Mouse (Mus musculus) G1E (cell line): Measurements from ENCODE around the gene Nebl. TPM values are rescaled to one million over a fixed set of nuclear protein-coding genes. Genes with fewer than 3 reads are reported as not detected.

ENCODE experiments used
- ATAC-seq: 2 replicates; pipeline ENCODE4 v1.8.0; 2016; ENCODE audit warnings: mild to moderate bottlenecking; ENCODE audit not compliant: insufficient number of reproducible peaks, poor library complexity, low FRiP score, severe bottlenecking; ENCODE audit errors: extremely low read depth
- DNase-seq: peaks from one replicate; pipeline ENCODE4 v3.0.0; 2012; ENCODE audit warnings: low spot score
- H3K27me3 ChIP-seq: 2 replicates; pipeline ENCODE4 v1.6.1; 2012; ENCODE audit warnings: mild to moderate bottlenecking, low read length, inconsistent platforms; ENCODE audit not compliant: insufficient read depth
- H3K36me3 ChIP-seq: replicated peaks from 2 replicates; pipeline ENCODE3; 2012; ENCODE audit warnings: mild to moderate bottlenecking, inconsistent platforms
- H3K4me1 ChIP-seq: 2 replicates; pipeline ENCODE4 v1.6.1; 2012; ENCODE audit warnings: low read depth, low read length, inconsistent platforms, mixed read lengths; ENCODE audit not compliant: insufficient read depth
- H3K4me3 ChIP-seq: 2 replicates; pipeline ENCODE4 v1.5.1; 2012; ENCODE audit warnings: low read depth, mild to moderate bottlenecking, inconsistent platforms, low read length, moderate library complexity, mixed read lengths
- H3K9me3 ChIP-seq: replicated peaks from 2 replicates; pipeline ENCODE4 v1.6.1; 2012; ENCODE audit warnings: inconsistent platforms
- CTCF ChIP-seq: IDR thresholded peaks from 2 replicates; pipeline ENCODE4 v1.5.1; 2012; ENCODE audit warnings: low read depth, low read length, inconsistent platforms, mixed read lengths
- GATA1 ChIP-seq: IDR thresholded peaks from 2 replicates; pipeline ENCODE4 v1.6.1; 2012; ENCODE audit warnings: borderline replicate concordance, low read length, inconsistent platforms, mixed read lengths
- GATA2 ChIP-seq: IDR thresholded peaks from 2 replicates; pipeline ENCODE4 v1.6.1; 2012; ENCODE audit warnings: low read depth, low read length, inconsistent platforms, borderline replicate concordance
- POLR2AphosphoS5 ChIP-seq: IDR thresholded peaks from 2 replicates; pipeline ENCODE4 v1.6.1; 2012; ENCODE audit warnings: low read depth, low read length, inconsistent platforms; ENCODE audit not compliant: insufficient replicate concordance
- TAL1 ChIP-seq: conservative IDR thresholded peaks from 2 replicates; pipeline ENCODE4 v1.6.1; 2012; ENCODE audit warnings: low read depth, low read length, inconsistent platforms, mixed read lengths
- polyA plus RNA-seq: library from polyadenylated mRNA; stranded (reverse); fragments of >175 nt; gene quantifications from 2 replicates; pipeline ENCODE4 v1.2.3, GENCODE M21; 2012
- total RNA-seq, 2 experiments: library from RNA; stranded (forward) in 1 of 2; stranded (reverse) in 1 of 2; fragments of 200-1000 nt in 1 of 2; fragments of >200 nt in 1 of 2; fragmentation: Nextera tagmentation in 1 of 2; gene quantifications; 2 replicates each; pipeline ENCODE4 v1.2.3; 2014 to 2017

The Nebl gene
- total and polyA plus RNA-seq, 3 experiments, result 0.79 to 21.8 (median 6.8) TPM

DNA sequence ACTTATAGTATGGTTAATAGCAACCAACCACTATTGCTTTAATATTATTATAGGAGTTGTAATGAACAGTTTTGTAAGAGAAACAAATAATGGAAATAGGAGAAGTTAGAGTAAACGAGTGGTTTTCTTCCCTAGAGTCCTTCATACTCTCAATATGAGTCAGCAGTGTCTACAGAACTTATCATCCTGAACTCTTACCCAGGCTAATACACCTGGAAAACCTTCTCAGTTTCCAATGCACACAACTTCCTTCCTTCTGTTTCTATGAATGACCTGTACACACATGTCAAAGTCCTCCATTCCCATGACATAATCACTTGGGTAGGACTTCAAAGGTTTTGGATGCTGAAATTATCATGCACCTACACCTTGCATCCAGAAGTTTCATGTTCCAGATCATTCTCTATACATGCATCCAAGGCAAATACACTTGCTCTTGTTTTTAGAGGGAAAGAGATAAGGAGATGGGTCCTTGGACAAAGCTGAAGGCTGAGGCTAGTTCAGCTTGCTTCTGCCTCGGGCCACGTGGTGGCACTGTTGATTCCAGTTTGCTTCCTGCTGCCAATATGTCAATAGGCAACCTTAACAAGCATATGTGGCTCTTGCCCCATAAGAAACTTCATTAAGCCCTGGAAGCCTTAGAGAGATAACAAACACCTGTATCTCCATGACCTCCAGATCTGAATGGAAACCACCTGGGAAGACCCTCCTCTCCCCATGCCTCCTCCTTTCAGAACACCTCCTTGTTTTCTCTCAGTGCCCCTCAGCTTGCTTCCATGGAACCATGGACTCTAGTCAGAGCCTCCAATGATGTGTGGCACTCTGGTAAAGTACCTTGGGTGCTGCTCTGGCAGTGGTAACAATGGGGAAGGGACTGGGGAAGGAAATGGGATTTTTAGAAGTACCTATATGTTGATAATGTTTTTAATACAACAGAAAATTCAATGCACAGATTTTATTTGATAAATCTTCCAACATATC lies 86.7 kb downstream of the Nebl start:
- Histone ChIP-seq H3K36me3 (no peaks in the 10 kb centered on the region), H3K4me1 (no peaks in the 10 kb centered on the region), H3K27me3 (no peaks in the 10 kb centered on the region), H3K4me3 (no peak overlapping the region), H3K9me3 (no peaks in the 10 kb centered on the region)
- no peak for DNase-seq
- ATAC-seq, result no peak
- TF ChIP-seq POLR2AphosphoS5 (no peak), TAL1 (no peak), GATA2 (no peak), GATA1 (no peak), CTCF (no peak)

DNA sequence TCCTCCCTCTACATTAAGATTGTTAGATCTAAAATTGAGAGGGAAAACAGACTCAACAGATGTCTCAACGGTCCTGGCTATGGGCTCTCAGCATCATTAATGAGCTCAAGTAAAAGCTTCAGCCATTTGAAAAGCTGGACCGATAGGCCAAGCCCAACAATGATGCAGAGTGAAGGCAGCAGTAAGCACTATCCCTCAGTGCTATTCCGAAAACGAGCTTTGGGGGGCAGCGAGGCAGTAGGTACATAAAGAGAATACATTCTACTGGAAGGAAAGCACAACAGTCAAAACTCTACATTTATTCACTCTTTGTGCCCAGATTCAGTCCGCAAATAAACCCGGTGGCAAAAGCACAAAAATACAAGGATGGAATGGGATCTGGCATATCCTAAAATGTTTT lies 87.4 kb downstream of the Nebl start:
- no peak for DNase-seq

GRCm38 (mm10) chr2:17642770-17643169 lies 88.5 kb downstream of the Nebl start:
- TF ChIP-seq GATA1, result no peak
- no peak for TF ChIP-seq GATA2
- TF ChIP-seq CTCF, result no peak
- no peak for TF ChIP-seq TAL1
- Histone ChIP-seq H3K36me3 (no peaks in the 10 kb centered on the region), H3K27me3 (no peaks in the 10 kb centered on the region), H3K9me3 (no peaks in the 10 kb centered on the region), H3K4me3 (no peak overlapping the region), H3K4me1 (no peaks in the 10 kb centered on the region)
- ATAC-seq (no peak), DNase-seq (no peak)

More for the DNA sequence above, 87.4 kb downstream of the Nebl start:
- no peak for ATAC-seq
- Histone ChIP-seq H3K27me3 (no peaks in the 10 kb centered on the region), H3K9me3 (no peaks in the 10 kb centered on the region), H3K36me3 (no peaks in the 10 kb centered on the region), H3K4me3 (no peak overlapping the region), H3K4me1 (no peaks in the 10 kb centered on the region)
- TF ChIP-seq GATA1, result no peak

DNA sequence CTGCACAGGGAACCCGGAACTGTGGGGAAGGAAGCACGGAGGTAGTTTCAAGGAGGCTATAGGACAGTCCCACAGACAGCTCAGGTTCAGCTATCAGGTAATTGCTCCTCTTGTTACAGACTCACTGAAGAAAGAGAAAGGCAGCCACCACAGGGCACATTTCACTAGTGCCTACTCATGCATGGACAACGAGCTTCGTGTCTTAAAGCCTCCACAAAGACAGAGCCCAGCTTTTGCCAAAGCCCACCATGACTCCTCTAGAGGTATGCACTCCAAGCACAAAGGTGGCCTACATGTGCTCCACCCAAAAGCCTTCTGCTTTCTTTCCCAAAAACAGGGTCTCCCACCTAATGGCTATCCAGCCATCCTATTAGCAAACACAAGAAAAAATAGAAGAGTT lies 90.4 kb downstream of the Nebl start:
- DNase-seq, result no peak
- no peaks in the 10 kb centered on the region for H3K4me1 ChIP-seq

GRCm38 (mm10) chr2:17638631-17639030 lies 92.6 kb downstream of the Nebl start:
- Histone ChIP-seq H3K27me3 (no peaks in the 10 kb centered on the region), H3K4me3 (no peak overlapping the region), H3K36me3 (no peaks in the 10 kb centered on the region), H3K4me1 (no peaks in the 10 kb centered on the region), H3K9me3 (no peaks in the 10 kb centered on the region)
- DNase-seq, result no peak
- TF ChIP-seq GATA1 (no peak), POLR2AphosphoS5 (no peak), TAL1 (no peak), CTCF (no peak), GATA2 (no peak)
- no peak for ATAC-seq

More for the DNA sequence above, 90.4 kb downstream of the Nebl start:
- Histone ChIP-seq H3K9me3 (no peaks in the 10 kb centered on the region), H3K36me3 (no peaks in the 10 kb centered on the region), H3K27me3 (no peaks in the 10 kb centered on the region), H3K4me3 (no peak overlapping the region)
- ATAC-seq, result no peak
- no peak for TF ChIP-seq TAL1
- TF ChIP-seq GATA1, result no peak
- no peak for TF ChIP-seq GATA2

GRCm38 (mm10) chr2:17623931-17624330 lies 107.3 kb downstream of the Nebl start:
- DNase-seq (no peak), ATAC-seq (no peak)
- H3K27me3 ChIP-seq, result no peaks in the 10 kb centered on the region
- H3K36me3 ChIP-seq, result no peaks in the 10 kb centered on the region
- H3K4me3 ChIP-seq, result no peak overlapping the region
- no peaks in the 10 kb centered on the region for H3K4me1 ChIP-seq
- TF ChIP-seq CTCF (no peak), GATA1 (no peak), POLR2AphosphoS5 (no peak), TAL1 (no peak), GATA2 (no peak)
- no peaks in the 10 kb centered on the region for H3K9me3 ChIP-seq

DNA sequence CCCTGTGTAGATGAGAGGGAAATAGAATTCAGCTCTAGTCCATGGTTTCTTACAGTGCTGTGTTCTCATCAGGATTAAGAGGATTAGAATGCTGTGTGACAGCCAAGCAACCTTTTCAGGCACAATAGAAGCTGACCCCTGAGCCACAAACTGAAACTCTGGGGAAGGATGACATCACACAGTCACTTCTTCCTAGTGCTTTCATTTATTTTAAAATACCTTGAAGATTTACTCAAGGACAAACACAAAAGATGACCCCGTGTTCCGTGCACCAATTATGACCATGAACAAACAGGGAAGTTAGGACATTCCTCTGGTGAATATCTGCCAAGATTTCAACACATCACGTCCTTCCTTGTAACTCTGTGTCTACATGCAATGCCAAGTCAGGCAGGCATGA lies 121.0 kb downstream of the Nebl start:
- H3K9me3 ChIP-seq, result no peaks in the 10 kb centered on the region
- H3K27me3 ChIP-seq, result no peaks in the 10 kb centered on the region
- ATAC-seq, result no peak
- no peaks in the 10 kb centered on the region for H3K4me1 ChIP-seq
- no peak for DNase-seq
- no peak for TF ChIP-seq GATA1
- no peak for TF ChIP-seq GATA2
- no peak for TF ChIP-seq POLR2AphosphoS5
- TF ChIP-seq TAL1, result no peak
- TF ChIP-seq CTCF, result no peak
- H3K4me3 ChIP-seq, result no peak overlapping the region
- no peaks in the 10 kb centered on the region for H3K36me3 ChIP-seq
